Mouse (Mus musculus) bone marrow macrophage, adult 2 months (primary cell): ENCODE data around the gene Olfr508. TPM values are rescaled to one million over a fixed set of nuclear protein-coding genes. Genes with fewer than 3 reads are reported as not detected.
"Not testable (repeated sequence)": the region's sequence is repeated elsewhere in the genome, so short reads cannot be mapped to it uniquely, and the experiment has no call there.

Experiments used
- H3K27ac ChIP-seq: 2 replicates; pipeline ENCODE4 v1.5.1; 2012; ENCODE audit warnings: low read depth, low read length; ENCODE audit not compliant: insufficient read depth
- H3K4me1 ChIP-seq: 2 replicates; pipeline ENCODE4 v1.6.1; 2012; ENCODE audit warnings: low read length; ENCODE audit not compliant: control insufficient read depth, insufficient read depth
- H3K4me3 ChIP-seq: 2 replicates; pipeline ENCODE4 v1.5.1; 2012; ENCODE audit warnings: mild to moderate bottlenecking, low read length, moderate library complexity; ENCODE audit not compliant: insufficient read depth
- CTCF ChIP-seq: IDR thresholded peaks from 2 replicates; pipeline ENCODE4 v1.5.1; 2012; ENCODE audit warnings: low read depth, mild to moderate bottlenecking, low read length, moderate library complexity
- POLR2A ChIP-seq: IDR thresholded peaks from 2 replicates; pipeline ENCODE4 v1.6.1; 2012; ENCODE audit warnings: mild to moderate bottlenecking, low read depth, low read length, borderline replicate concordance
- polyA plus RNA-seq: library from polyadenylated mRNA; stranded (reverse); fragments of >200 nt; gene quantifications from 2 replicates; pipeline ENCODE4 v1.2.4, GENCODE M21; 2012; ENCODE audit not compliant: missing spikeins, insufficient read depth, insufficient read length

Olfr508 gene
- polyA plus RNA-seq, result not detected in 2 replicates

- Histone ChIP-seq H3K27ac (no peak within 1 kb of the TSS), H3K4me3 (no peak within 1 kb of the TSS), H3K4me1 (no peaks in the 10 kb centered on the region)
- TF ChIP-seq CTCF (no peak), POLR2A (no peak)
These were observed at the start of gene Olfr508 for GRCm38 (mm10) chr7:108629694-108630093. Gene Olfr508, plus strand, starts transcription at chr7:108629994.

- TF ChIP-seq POLR2A (no peak), CTCF (no peak)
- Histone ChIP-seq H3K4me3 (no peak overlapping the region), H3K27ac (no peak overlapping the region)
These were observed 40.0 kb upstream of the Olfr508 start for GRCm38 (mm10) chr7:108589797-108590196.

DNA sequence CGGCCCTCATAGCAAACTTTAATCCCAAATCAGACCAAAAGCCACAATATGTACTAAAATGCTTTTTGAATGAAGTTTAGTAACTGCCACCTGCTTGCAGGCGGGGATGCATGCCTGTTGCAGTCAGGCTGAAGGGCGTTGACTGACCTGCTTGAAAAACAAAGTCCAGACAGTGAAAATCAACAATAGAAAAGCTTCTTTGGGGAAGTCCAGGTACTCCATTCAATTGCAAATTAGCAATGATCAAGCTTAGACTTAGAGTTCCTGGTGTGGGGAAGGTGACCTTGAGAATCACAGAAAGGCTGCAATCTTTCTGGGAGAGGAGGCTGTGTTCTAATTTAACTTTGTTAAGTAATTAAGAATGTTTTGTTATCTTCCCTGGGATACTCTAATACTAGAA is 27.9 kb upstream of the Olfr508 start:
- not testable (repeated sequence) for H3K27ac ChIP-seq, H3K4me1 ChIP-seq, H3K4me3 ChIP-seq

More at GRCm38 (mm10) chr7:108589797-108590196, 40.0 kb upstream of the Olfr508 start:
- H3K4me1 ChIP-seq, result no peaks in the 10 kb centered on the region

- Histone ChIP-seq H3K4me3 (no peak within 1 kb of the TSS), H3K4me1 (no peaks in the 10 kb centered on the region), H3K27ac (no peak within 1 kb of the TSS)
- TF ChIP-seq CTCF, result no peak
- no peak for TF ChIP-seq POLR2A
These were observed 19.3 kb upstream of the Olfr508 start, which contains the start of gene Olfr506 for GRCm38 (mm10) chr7:108610487-108610886. Gene Olfr506, plus strand, starts transcription at chr7:108610787.

- TF ChIP-seq CTCF (no peak), POLR2A (no peak)
- Histone ChIP-seq H3K27ac (no peak overlapping the region), H3K4me3 (no peak overlapping the region), H3K4me1 (no peaks in the 10 kb centered on the region)
These were observed 15.7 kb upstream of the Olfr508 start for GRCm38 (mm10) chr7:108614110-108614509.

- not testable (repeated sequence) for H3K4me1 ChIP-seq, H3K4me3 ChIP-seq, H3K27ac ChIP-seq
These were observed 13.0 kb upstream of the Olfr508 start for GRCm38 (mm10) chr7:108616781-108617180.

DNA sequence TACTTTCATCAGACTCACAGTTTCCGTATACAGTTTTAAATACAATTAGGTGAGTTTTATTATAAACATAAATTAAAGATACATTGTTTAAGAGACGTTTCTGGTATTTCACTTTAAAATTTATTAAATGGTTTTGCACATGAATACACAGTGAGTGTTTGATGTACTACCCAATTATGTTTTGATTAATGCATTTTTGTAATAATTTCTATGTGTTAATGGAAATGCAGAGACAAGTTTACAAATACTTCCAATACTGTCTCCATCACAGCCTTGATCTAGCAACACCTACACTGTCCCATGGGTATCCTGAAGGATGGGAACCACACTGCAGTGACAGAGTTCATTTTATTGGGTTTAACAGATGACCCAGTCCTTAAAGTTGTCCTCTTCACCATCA is 8.3 kb upstream of the Olfr508 start, which contains the start of gene Olfr507:
Gene Olfr507, plus strand, starts transcription at position 301 of the 400 bp plus-strand sequence.
- Histone ChIP-seq H3K4me1 (no peaks in the 10 kb centered on the region), H3K27ac (no peak within 1 kb of the TSS), H3K4me3 (no peak within 1 kb of the TSS)
- TF ChIP-seq CTCF (no peak), POLR2A (no peak)

DNA sequence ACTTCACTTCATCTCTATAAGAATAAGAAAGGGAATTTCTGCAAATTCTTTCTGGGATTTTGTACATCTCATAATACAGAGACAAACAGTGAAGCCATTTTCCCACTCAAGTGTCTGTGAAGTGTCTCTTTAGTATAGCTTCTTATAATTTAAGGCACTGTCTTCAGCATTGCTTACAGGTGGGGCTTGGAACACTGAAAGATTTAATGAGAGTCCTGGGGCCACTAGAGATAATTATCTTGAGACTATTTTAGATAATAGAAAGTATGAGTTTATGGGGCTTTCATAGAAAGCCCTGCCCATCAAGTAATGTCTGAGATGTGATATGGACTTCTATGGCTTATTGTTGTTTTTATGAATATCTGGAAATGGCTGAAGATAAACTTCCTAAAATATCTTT is 22.0 kb downstream of the Olfr508 start, which contains the start of gene Olfr509:
Gene Olfr509, minus strand, starts transcription at position 101 of the 400 bp plus-strand sequence.
- TF ChIP-seq CTCF, result no peak
- Histone ChIP-seq H3K4me1 (no peaks in the 10 kb centered on the region), H3K4me3 (no peak within 1 kb of the TSS), H3K27ac (no peak within 1 kb of the TSS)

- Histone ChIP-seq H3K4me3 (no peak overlapping the region), H3K27ac (no peak overlapping the region), H3K4me1 (no peaks in the 10 kb centered on the region)
- no peak for TF ChIP-seq POLR2A
- no peak for TF ChIP-seq CTCF
These were observed 32.6 kb downstream of the Olfr508 start for GRCm38 (mm10) chr7:108662419-108662818.

DNA sequence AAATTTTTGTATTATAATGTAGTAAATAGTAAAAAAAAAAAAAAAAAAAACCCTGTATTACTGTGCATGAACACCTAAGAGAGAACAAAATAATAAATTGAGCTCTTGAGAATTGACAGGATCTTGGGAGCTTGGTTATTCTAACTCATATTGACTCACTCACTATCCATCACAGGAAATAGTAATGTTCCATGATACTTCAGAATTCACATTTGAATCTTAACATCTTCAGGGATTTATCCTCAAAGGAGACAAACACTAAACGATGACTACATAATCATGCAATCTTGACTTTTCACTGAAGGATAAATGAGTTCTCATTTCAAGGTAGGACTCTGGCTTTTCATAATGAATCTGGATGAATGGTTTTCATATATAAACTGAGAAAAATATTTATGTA is 36.3 kb downstream of the Olfr508 start, which contains the start of gene Olfr510:
Gene Olfr510, plus strand, starts transcription at position 301 of the 400 bp plus-strand sequence.
- H3K4me1 ChIP-seq, result no peaks in the 10 kb centered on the region
- H3K4me3 ChIP-seq, result no peak within 1 kb of the TSS
- TF ChIP-seq CTCF (no peak), POLR2A (no peak)
- no peak within 1 kb of the TSS for H3K27ac ChIP-seq

DNA sequence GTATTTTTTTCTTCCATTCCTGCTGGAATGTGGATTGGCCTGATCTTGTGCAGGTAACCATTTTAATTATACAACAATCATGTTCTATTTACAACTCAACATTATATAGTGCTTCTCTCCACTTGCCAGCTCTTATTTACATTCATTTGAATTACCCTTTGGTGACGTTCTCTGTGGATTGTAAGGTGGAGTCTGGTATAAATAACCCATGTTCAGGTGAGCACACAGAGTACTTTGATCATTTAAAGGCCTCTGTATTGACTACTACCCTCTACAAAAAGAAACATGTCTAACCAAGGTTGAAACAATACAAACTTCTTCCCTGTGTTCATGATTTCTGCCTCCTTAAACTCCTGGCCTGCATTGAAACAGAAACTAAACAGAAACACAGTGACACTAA is 41.3 kb downstream of the Olfr508 start:
- no peaks in the 10 kb centered on the region for H3K4me1 ChIP-seq
- TF ChIP-seq CTCF, result no peak
- no peak for TF ChIP-seq POLR2A
- H3K27ac ChIP-seq, result no peak overlapping the region
- no peak overlapping the region for H3K4me3 ChIP-seq
